Mouse (Mus musculus) ovary, postnatal 36 days (tissue): ENCODE data around the gene Ubac2.
"Not testable (repeated sequence)": the region's sequence is repeated elsewhere in the genome, so short reads cannot be mapped to it uniquely, and the experiment has no call there.

ENCODE experiments used
- DNase-seq: peaks from one replicate; pipeline ENCODE4 v3.0.0; 2022; ENCODE audit warnings: low spot score, mixed read lengths

Ubac2 gene

GRCm38 (mm10) chr14:122052896-122053635 lies 174.6 kb downstream of the Ubac2 start:
- DNase-seq: no peak

- DNase-seq: no peak
Observed at GRCm38 (mm10) chr14:122056871-122057270, 178.5 kb downstream of the Ubac2 start.

DNA sequence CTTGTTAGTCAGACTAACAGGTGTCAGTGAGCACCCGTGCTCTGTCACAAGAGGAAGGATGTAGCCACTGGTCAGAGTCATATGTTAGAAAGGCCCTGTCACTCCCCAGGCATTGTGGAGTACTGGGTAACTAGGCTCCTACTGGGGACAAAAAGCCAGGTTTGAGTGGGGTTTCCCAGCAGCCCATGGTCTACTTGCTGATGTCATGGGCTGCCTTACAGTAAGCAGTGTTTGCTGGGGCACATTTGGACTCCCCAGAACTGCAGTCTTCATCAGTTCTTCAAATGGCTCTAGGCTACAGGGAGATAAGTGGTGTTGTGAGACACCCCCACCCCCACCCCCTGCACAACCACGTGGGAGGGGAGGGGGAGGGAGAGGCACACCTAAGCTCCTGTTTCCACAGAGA lies 179.5 kb downstream of the Ubac2 start:
- DNase-seq: no peak

DNA sequence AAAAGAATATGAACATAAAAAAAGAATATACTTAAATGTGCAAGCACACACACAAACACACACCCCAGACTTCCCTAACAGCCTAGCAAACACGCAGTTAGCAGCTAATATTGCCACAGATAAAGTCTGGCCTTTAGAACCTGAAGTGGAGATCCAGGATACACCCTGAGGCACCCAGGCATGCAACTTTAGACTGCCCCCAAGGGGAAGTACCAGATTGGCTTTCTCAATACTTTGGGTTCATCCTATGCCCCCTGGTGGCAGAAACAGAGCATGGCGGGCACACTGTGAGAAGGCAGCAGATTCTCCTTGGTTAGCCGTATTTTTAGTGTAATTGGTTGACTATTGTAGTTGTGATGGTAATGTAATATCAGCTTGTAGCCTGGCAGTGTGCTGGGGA lies 182.2 kb downstream of the Ubac2 start:
- DNase-seq: peak; percentile 72

DNA sequence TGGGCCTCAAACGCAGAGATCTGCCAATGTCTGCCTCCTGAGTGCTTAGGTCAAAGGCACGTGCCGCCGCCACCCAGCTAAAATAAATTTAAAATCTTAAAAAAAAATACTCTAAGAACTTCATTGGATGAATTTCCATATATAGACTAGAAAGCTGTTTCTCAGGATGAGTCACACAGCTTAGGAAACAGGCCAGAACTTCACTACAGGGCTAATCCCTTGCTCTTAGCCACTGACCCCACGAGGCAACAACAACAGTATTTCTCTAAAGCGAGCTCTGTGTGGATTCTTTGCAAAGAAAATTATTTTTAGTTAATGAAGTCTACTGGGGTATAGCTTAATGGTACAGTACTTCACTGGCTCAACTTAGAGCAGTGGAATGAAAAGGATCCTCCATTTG lies 183.0 kb downstream of the Ubac2 start:
- DNase-seq: no peak

- DNase-seq: no peak
Observed at GRCm38 (mm10) chr14:122062411-122063090, 184.1 kb downstream of the Ubac2 start.

GRCm38 (mm10) chr14:122063599-122063998 lies 185.2 kb downstream of the Ubac2 start:
- no peak for DNase-seq

GRCm38 (mm10) chr14:122064519-122064918 lies 186.1 kb downstream of the Ubac2 start:
- DNase-seq: peak; percentile 63

- no peak for DNase-seq
Observed at GRCm38 (mm10) chr14:122066243-122066642, 187.8 kb downstream of the Ubac2 start.

DNA sequence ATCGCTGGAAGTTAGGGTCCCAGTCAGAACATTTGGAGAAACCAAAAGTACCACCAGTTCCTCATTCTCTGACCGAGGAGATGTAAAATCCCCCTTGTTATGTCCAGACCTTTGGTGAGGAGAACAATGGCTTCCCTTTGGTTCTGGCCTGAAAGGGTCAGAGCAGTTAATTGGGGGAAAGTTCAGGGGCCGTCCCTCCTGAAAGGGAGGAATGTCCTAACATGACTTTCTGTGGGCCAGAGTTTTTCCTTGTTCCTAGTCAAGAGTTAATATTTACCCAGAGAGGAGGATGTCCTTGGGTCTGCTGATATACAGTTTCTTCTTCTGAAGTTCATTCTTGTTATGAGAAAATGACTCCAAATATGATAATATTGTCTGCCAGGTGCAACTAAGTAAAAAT lies 189.6 kb downstream of the Ubac2 start:
- not testable (repeated sequence) for DNase-seq

GRCm38 (mm10) chr14:122068801-122069695 lies 190.6 kb downstream of the Ubac2 start:
- no peak for DNase-seq

DNA sequence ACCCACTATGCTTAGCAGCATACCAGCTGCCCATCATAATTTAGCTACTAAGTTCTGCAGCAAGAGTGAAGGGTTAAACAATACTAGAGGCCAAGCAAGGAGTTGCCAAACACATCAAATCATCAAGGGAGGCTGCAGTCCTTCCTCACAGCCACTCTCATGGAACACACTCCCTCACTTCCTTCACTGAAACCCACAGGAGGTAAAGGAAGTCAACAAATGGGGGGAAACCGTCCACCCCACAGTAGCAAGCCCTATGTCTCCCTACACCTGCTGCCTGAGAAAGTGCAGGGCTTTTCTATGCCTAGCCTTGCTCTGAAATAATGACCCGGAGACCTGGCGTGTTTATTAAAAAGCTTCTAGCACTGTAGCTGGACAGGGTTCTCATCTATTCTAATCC lies 191.5 kb downstream of the Ubac2 start:
- no peak for DNase-seq
